Mouse (Mus musculus) spleen, adult 2 months (tissue): ENCODE data around the gene Foxk1.

Source experiments
- CTCF ChIP-seq: fragments of 200-500 bp; IDR thresholded peaks from 2 replicates; pipeline ENCODE4 v1.5.1; 2011; ENCODE audit warnings: mild to moderate bottlenecking, inconsistent platforms; ENCODE audit not compliant: insufficient read depth, insufficient read length, insufficient replicate concordance; ENCODE audit errors: extremely low read depth
- POLR2A ChIP-seq: fragments of 200-500 bp; IDR thresholded peaks from 2 replicates; pipeline ENCODE4 v1.6.1; 2011; ENCODE audit warnings: low read depth, low read length, inconsistent platforms

- TF ChIP-seq CTCF (no peak), POLR2A (no peak)
Measured at GRCm38 (mm10) chr5:142442045-142442440, 40.7 kb downstream of the Foxk1 start.
